Mouse (Mus musculus) bone marrow macrophage, adult 2 months (primary cell): ENCODE results near the gene H2afx.

Experiments
- CTCF ChIP-seq: IDR thresholded peaks from 2 replicates; pipeline ENCODE4 v1.5.1; 2012; ENCODE audit warnings: low read depth, mild to moderate bottlenecking, low read length, moderate library complexity
- POLR2A ChIP-seq: IDR thresholded peaks from 2 replicates; pipeline ENCODE4 v1.6.1; 2012; ENCODE audit warnings: mild to moderate bottlenecking, low read depth, low read length, borderline replicate concordance

GRCm38 (mm10) chr9:44379862-44380261 is 45.4 kb downstream of the H2afx start:
- TF ChIP-seq POLR2A (no peak), CTCF (no peak)
